Comparison of ENCODE assay signal across 9 mouse cellular contexts in the genomic region with DNA sequence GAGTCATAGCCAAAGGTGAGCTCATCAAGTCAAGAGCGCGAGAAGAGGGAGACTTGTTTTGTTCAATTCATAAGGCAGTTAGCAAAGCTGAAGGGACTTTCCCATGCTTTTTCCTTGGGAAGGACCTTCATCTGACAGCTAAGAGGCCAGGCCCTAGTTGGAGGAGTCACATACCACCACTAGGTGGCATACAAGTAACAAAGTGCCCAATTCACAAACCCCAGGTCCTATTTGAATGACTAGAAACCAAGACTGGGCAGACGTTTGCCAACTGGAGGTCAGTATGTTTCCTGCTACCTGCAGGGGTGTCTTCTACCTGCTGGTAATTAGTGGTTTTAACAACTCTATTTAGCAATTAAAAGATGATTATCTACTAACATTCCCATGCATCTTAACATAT. TPM values are rescaled to one million over a fixed set of nuclear protein-coding genes. Genes with fewer than 3 reads are reported as not detected.
DNase-seq lines count a peak whose midpoint lies in the region; ATAC-seq and TF ChIP-seq lines count a peak whose summit lies in the region.
"Had no signal": no experiment of that assay in that cellular context is flagged by ENCODE, and none has a peak within 500 bp of the region (broad histone marks: within the 10 kb centered on the region; RNA-seq: fewer than 3 reads in every experiment).

No protein-coding gene starts in this region.

- TF ChIP-seq CTCF in left cerebral cortex, adult 2 months (IDR thresholded peaks at IDR 0.05), result peak; percentile 89

- peak; percentile 46 for DNase-seq in neural tube, embryonic 11.5 days (ENCODE audit: low spot score)
- no peak for DNase-seq in neural tube, embryonic 10.5 days (ENCODE audit: extremely low spot score, low spot score)
- DNase-seq in embryo, embryonic 10.5 days (ENCODE audit: low spot score), result peak; percentile 76
- DNase-seq in induced T-regulatory cell, adult 2 months (ENCODE audit: low read depth), result peak; percentile 64
- peak in 1 of 2 experiments; percentile 32 for DNase-seq in left cerebral cortex, adult 2 months (ENCODE audit: extremely low spot score in 1 of 2, low spot score in 2 of 2)

- H3K27ac ChIP-seq in neural tube, embryonic 11.5 days (ENCODE audit: low read depth, low read length), result no peak overlapping the region
- no peak overlapping the region for H3K27ac ChIP-seq in left cerebral cortex, adult 2 months
- no peak overlapping the region for H3K27ac ChIP-seq in neural tube, embryonic 15.5 days (replicated peaks)

- H3K27me3 ChIP-seq in neural tube, embryonic 11.5 days (ENCODE audit: control insufficient read depth, insufficient read depth, low read length), result peaks cover 12% of the 10 kb centered on the region; the same call in 1 of the 2 replicates
- peaks cover 15% of the 10 kb centered on the region for H3K27me3 ChIP-seq in neural tube, embryonic 15.5 days (replicated peaks)

- no peak for ATAC-seq in neural tube, embryonic 11.5 days (ENCODE audit: insufficient read depth, low FRiP score, low TSS enrichment)
- peak; percentile 50 for ATAC-seq in activated CD4-positive, CD25-positive, alpha-beta regulatory T cell, adult 4 months
- peak; percentile 56; the same call in 1 of the 2 replicates for ATAC-seq in neural tube, embryonic 15.5 days (ENCODE audit: low FRiP score)
- no peak for ATAC-seq in monocyte, adult 5-6 weeks (replicated peaks; ENCODE audit: insufficient number of reproducible peaks, low FRiP score, low TSS enrichment, poor library complexity, severe bottlenecking)

- no peak overlapping the region for H3K4me2 ChIP-seq in neural tube, embryonic 11.5 days (ENCODE audit: low read depth)
- H3K4me2 ChIP-seq in neural tube, embryonic 15.5 days, result no peak overlapping the region

- H3K36me3 ChIP-seq in neural tube, embryonic 11.5 days (ENCODE audit: control insufficient read depth, insufficient read depth, low read length), result no peaks in the 10 kb centered on the region
- no peaks in the 10 kb centered on the region for H3K36me3 ChIP-seq in neural tube, embryonic 15.5 days

- no peaks in the 10 kb centered on the region for H3K4me1 ChIP-seq in neural tube, embryonic 11.5 days (ENCODE audit: control insufficient read depth, insufficient read depth, low read length)
- peaks cover 11% of the 10 kb centered on the region for H3K4me1 ChIP-seq in neural tube, embryonic 15.5 days

- H3K9me3 ChIP-seq in neural tube, embryonic 11.5 days (ENCODE audit: control insufficient read depth, low read length), result no peaks in the 10 kb centered on the region
- no peaks in the 10 kb centered on the region for H3K9me3 ChIP-seq in neural tube, embryonic 15.5 days (replicated peaks)

- intact Hi-C loops in left cerebral cortex, adult 2 months (cut with DNase I), result loop anchor here (10.0 kb wide), 2 partner anchors 270 to 330 kb away; no protein-coding TSS in a partner anchor

- no peak overlapping the region for H3K4me3 ChIP-seq in neural tube, embryonic 11.5 days (ENCODE audit: low read depth, low read length)
- H3K4me3 ChIP-seq in left cerebral cortex, adult 2 months, result no peak overlapping the region
- H3K4me3 ChIP-seq in neural tube, embryonic 15.5 days (replicated peaks), result no peak overlapping the region
- H3K4me3 ChIP-seq: erythroblast, embryonic 14.5 days had no signal

- 49% methylated on average over 3 of the region's 3 CpGs for WGBS in neural tube, embryonic 11.5 days
- 45% methylated on average over 3 of the region's 3 CpGs for WGBS in neural tube, embryonic 15.5 days

- no peak overlapping the region for H3K9ac ChIP-seq in neural tube, embryonic 11.5 days (ENCODE audit: low read length)
- H3K9ac ChIP-seq in neural tube, embryonic 15.5 days (replicated peaks), result no peak overlapping the region

RNA-seq across cellular contexts. Expression of gene Fcmr, which starts 9.7 kb away (rescaled TPM):
- polyA plus RNA-seq in neural tube, embryonic 11.5 days (2014; fragmentation: Nextera tagmentation; extraction: Ambion mirVana), result not detected in 2 replicates
- 1 to 10 TPM in 1 of 2 experiments, under 1 TPM in 1; 0.56 to 6.0 TPM for polyA plus RNA-seq in activated CD4-positive, CD25-positive, alpha-beta regulatory T cell, adult 4 months (2017; shearing (Covaris generic))
- total RNA-seq in left cerebral cortex, adult 2 months (2021), result not detected
- 1.1 and 1.8 TPM in 2 replicates for polyA plus RNA-seq in neural tube, embryonic 15.5 days (2015; fragmentation: Nextera tagmentation; extraction: Ambion mirVana)
- total RNA-seq in monocyte, adult 5-6 weeks (2017), result 27.7 to 41.4 TPM (median 29.9 TPM) in 3 replicates
- polyA plus RNA-seq: erythroblast, embryonic 14.5 days had no signal

RNA-seq across cellular contexts. Expression of gene Il24, which starts 12.1 kb away (rescaled TPM):
- not detected in 2 replicates for polyA plus RNA-seq in neural tube, embryonic 11.5 days (2014; fragmentation: Nextera tagmentation; extraction: Ambion mirVana)
- not detected for polyA plus RNA-seq in activated CD4-positive, CD25-positive, alpha-beta regulatory T cell, adult 4 months (2017; shearing (Covaris generic))
- total RNA-seq in left cerebral cortex, adult 2 months (2021), result not detected
- polyA plus RNA-seq in neural tube, embryonic 15.5 days (2015; fragmentation: Nextera tagmentation; extraction: Ambion mirVana), result not detected in 2 replicates
- total RNA-seq in monocyte, adult 5-6 weeks (2017), result not detected in 3 replicates
- polyA plus RNA-seq: erythroblast, embryonic 14.5 days had no signal

RNA-seq across cellular contexts. Expression of gene Il20, which starts 36.1 kb away (rescaled TPM):
- not detected in 2 replicates for polyA plus RNA-seq in neural tube, embryonic 11.5 days (2014; fragmentation: Nextera tagmentation; extraction: Ambion mirVana)
- polyA plus RNA-seq in activated CD4-positive, CD25-positive, alpha-beta regulatory T cell, adult 4 months (2017; shearing (Covaris generic)), result not detected
- not detected for total RNA-seq in left cerebral cortex, adult 2 months (2021)
- not detected in 2 replicates for polyA plus RNA-seq in neural tube, embryonic 15.5 days (2015; fragmentation: Nextera tagmentation; extraction: Ambion mirVana)
- not detected in 3 replicates for total RNA-seq in monocyte, adult 5-6 weeks (2017)
- polyA plus RNA-seq: erythroblast, embryonic 14.5 days had no signal

RNA-seq across cellular contexts. Expression of gene Pigr, which starts 48.7 kb away (rescaled TPM):
- not detected in 2 replicates for polyA plus RNA-seq in neural tube, embryonic 11.5 days (2014; fragmentation: Nextera tagmentation; extraction: Ambion mirVana)
- polyA plus RNA-seq in activated CD4-positive, CD25-positive, alpha-beta regulatory T cell, adult 4 months (2017; shearing (Covaris generic)), result under 1 TPM in 1 of 2 experiments, not detected in 1; 0.19 TPM
- total RNA-seq in left cerebral cortex, adult 2 months (2021), result under 1 TPM in 1 of 2 experiments, not detected in 1; 0.14 TPM
- 0.04 TPM in 1 of 2 replicates, not detected in the other for polyA plus RNA-seq in neural tube, embryonic 15.5 days (2015; fragmentation: Nextera tagmentation; extraction: Ambion mirVana)
- 0.19 TPM in 1 of 3 replicates, not detected in the others for total RNA-seq in monocyte, adult 5-6 weeks (2017)

Comparison
In these comparisons a context has a peak if more than half of its experiments do, and no peak if none do; other contexts are left out.
1. ATAC-seq: peak in activated CD4-positive, CD25-positive, alpha-beta regulatory T cell, adult 4 months (single experiment) and neural tube, embryonic 15.5 days (single experiment); none in neural tube, embryonic 11.5 days (single experiment) and monocyte, adult 5-6 weeks (single experiment).